ENCODE assay signal across 14 mouse cellular contexts in the genomic region with DNA sequence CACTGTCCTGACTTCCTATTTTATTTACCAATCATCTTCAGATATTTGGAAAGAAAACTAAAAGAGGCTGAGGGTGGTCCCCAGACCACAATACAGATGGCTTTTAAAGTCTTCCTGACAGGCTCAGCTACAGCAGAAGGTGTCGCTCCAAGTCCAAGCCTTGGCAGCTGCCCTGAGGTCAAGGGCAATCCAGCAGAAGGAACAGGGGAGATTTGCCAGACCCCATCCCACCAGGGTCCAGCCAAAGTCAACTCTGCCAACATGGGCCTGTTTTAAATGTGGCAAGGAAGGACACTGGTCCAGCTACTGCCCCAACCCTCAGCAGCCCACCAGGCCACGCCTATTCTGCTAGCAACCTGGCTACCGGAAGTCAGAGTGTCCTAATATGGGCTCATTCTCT.
"Had no signal": no experiment of that assay in that cellular context is flagged by ENCODE, and none has a peak within 500 bp of the region (broad histone marks: within the 10 kb centered on the region; RNA-seq: fewer than 3 reads in every experiment).

No protein-coding gene starts in this region.

- ATAC-seq: midbrain, embryonic 16.5 days had no signal

- DNase-seq: lung, adult 18-20 months; lung, embryonic 14.5 days; lung, postnatal 10 days; lung, postnatal 4 days; midbrain, embryonic 14.5 days; retina, postnatal 1 day; right cerebral cortex, adult 18-20 months; right cerebral cortex, postnatal 25 days; right cerebral cortex, postnatal 4 days; spleen, adult 18-20 months; thymus, adult 18-20 months; thymus, postnatal 25 days; thymus, postnatal 4 days had no signal
